Mouse (Mus musculus): ENCODE measurements around the gene Hoxc12. TPM values are rescaled to one million over a fixed set of nuclear protein-coding genes. Genes with fewer than 3 reads are reported as not detected.

Hoxc12 gene
- polyA plus RNA-seq, 1 experiment from 2014 or later, result not detected

- H3K9me3 ChIP-seq (ENCODE audit: control insufficient read depth, low read length), result no peaks in the 10 kb centered on the region
- ATAC-seq (ENCODE audit: low read depth), result no peak
Observed at GRCm38 (mm10) chr15:102977423-102977974, 40.9 kb downstream of the Hoxc12 start.

GRCm38 (mm10) chr15:102978615-102979515 is 42.3 kb downstream of the Hoxc12 start:
- Histone ChIP-seq H3K4me1 (replicated peaks; ENCODE audit: control insufficient read depth, insufficient read depth, low read length) (no peaks in the 10 kb centered on the region; the same call in 1 of the 2 replicates), H3K9ac (ENCODE audit: low read length) (no peak overlapping the region), H3K9me3 (ENCODE audit: control insufficient read depth, low read length) (no peaks in the 10 kb centered on the region), H3K27me3 (ENCODE audit: control insufficient read depth, insufficient read depth, low read depth, low read length) (peaks cover 96% of the 10 kb centered on the region), H3K36me3 (ENCODE audit: control insufficient read depth, insufficient read depth, low read length) (no peaks in the 10 kb centered on the region), H3K4me3 (ENCODE audit: low read length) (no peak overlapping the region), H3K27ac (ENCODE audit: low read length) (no peak overlapping the region), H3K4me2 (ENCODE audit: low read depth, low read length) (no peak overlapping the region)
- WGBS, result 3% methylated on average over 13 of the region's 13 CpGs
- ATAC-seq (ENCODE audit: low read depth), result no peak

More at GRCm38 (mm10) chr15:102977423-102977974, 40.9 kb downstream of the Hoxc12 start:
- Histone ChIP-seq H3K4me2 (ENCODE audit: low read depth, low read length) (0 out of 2 replicates have a peak overlapping the region, but pooled peaks have one; percentile 7), H3K27ac (ENCODE audit: low read length) (no peak overlapping the region), H3K36me3 (ENCODE audit: control insufficient read depth, insufficient read depth, low read length) (no peaks in the 10 kb centered on the region), H3K27me3 (ENCODE audit: control insufficient read depth, insufficient read depth, low read depth, low read length) (peaks cover 97% of the 10 kb centered on the region), H3K4me3 (ENCODE audit: low read length) (no peak overlapping the region; the same call in 1 of the 2 replicates), H3K9ac (ENCODE audit: low read length) (no peak overlapping the region), H3K4me1 (replicated peaks; ENCODE audit: control insufficient read depth, insufficient read depth, low read length) (no peaks in the 10 kb centered on the region; the same call in 1 of the 2 replicates)
- 4% methylated on average over 15 of the region's 16 CpGs for WGBS

- no peak overlapping the region for H3K9ac ChIP-seq (ENCODE audit: low read length)
- no peaks in the 10 kb centered on the region for H3K36me3 ChIP-seq (ENCODE audit: control insufficient read depth, insufficient read depth, low read length)
- no peak for ATAC-seq (ENCODE audit: low read depth)
- peaks cover 96% of the 10 kb centered on the region for H3K27me3 ChIP-seq (ENCODE audit: control insufficient read depth, insufficient read depth, low read depth, low read length)
- WGBS, result 0% methylated on average over 1 of the region's 1 CpGs
- no peaks in the 10 kb centered on the region; the same call in 1 of the 2 replicates for H3K4me1 ChIP-seq (replicated peaks; ENCODE audit: control insufficient read depth, insufficient read depth, low read length)
- no peaks in the 10 kb centered on the region for H3K9me3 ChIP-seq (ENCODE audit: control insufficient read depth, low read length)
- no peak overlapping the region for H3K4me3 ChIP-seq (ENCODE audit: low read length)
- H3K27ac ChIP-seq (ENCODE audit: low read length), result no peak overlapping the region
- no peak overlapping the region for H3K4me2 ChIP-seq (ENCODE audit: low read depth, low read length)
Observed at GRCm38 (mm10) chr15:102979936-102980335, 43.4 kb downstream of the Hoxc12 start.

GRCm38 (mm10) chr15:102980352-102980751 is 43.8 kb downstream of the Hoxc12 start:
- no peak overlapping the region for H3K4me3 ChIP-seq (ENCODE audit: low read length)
- no peak overlapping the region for H3K9ac ChIP-seq (ENCODE audit: low read length)
- H3K4me2 ChIP-seq (ENCODE audit: low read depth, low read length), result no peak overlapping the region
- no peaks in the 10 kb centered on the region for H3K9me3 ChIP-seq (ENCODE audit: control insufficient read depth, low read length)
- H3K27ac ChIP-seq (ENCODE audit: low read length), result no peak overlapping the region
- peaks cover 96% of the 10 kb centered on the region for H3K27me3 ChIP-seq (ENCODE audit: control insufficient read depth, insufficient read depth, low read depth, low read length)
- ATAC-seq (ENCODE audit: low read depth), result no peak
- no peaks in the 10 kb centered on the region for H3K36me3 ChIP-seq (ENCODE audit: control insufficient read depth, insufficient read depth, low read length)
- H3K4me1 ChIP-seq (replicated peaks; ENCODE audit: control insufficient read depth, insufficient read depth, low read length), result no peaks in the 10 kb centered on the region; the same call in 1 of the 2 replicates
- 3% methylated on average over 11 of the region's 11 CpGs for WGBS

GRCm38 (mm10) chr15:102980912-102981311 is 44.4 kb downstream of the Hoxc12 start:
- Histone ChIP-seq H3K36me3 (ENCODE audit: control insufficient read depth, insufficient read depth, low read length) (no peaks in the 10 kb centered on the region), H3K4me3 (ENCODE audit: low read length) (no peak overlapping the region), H3K27ac (ENCODE audit: low read length) (no peak overlapping the region), H3K9me3 (ENCODE audit: control insufficient read depth, low read length) (no peaks in the 10 kb centered on the region), H3K4me1 (replicated peaks; ENCODE audit: control insufficient read depth, insufficient read depth, low read length) (no peaks in the 10 kb centered on the region; the same call in 1 of the 2 replicates), H3K27me3 (ENCODE audit: control insufficient read depth, insufficient read depth, low read depth, low read length) (peaks cover 96% of the 10 kb centered on the region), H3K4me2 (ENCODE audit: low read depth, low read length) (no peak overlapping the region), H3K9ac (ENCODE audit: low read length) (no peak overlapping the region)
- no peak for ATAC-seq (ENCODE audit: low read depth)
- 1% methylated on average over 14 of the region's 14 CpGs for WGBS

- Histone ChIP-seq H3K27me3 (ENCODE audit: control insufficient read depth, insufficient read depth, low read depth, low read length) (peaks cover 96% of the 10 kb centered on the region), H3K9me3 (ENCODE audit: control insufficient read depth, low read length) (no peaks in the 10 kb centered on the region), H3K36me3 (ENCODE audit: control insufficient read depth, insufficient read depth, low read length) (no peaks in the 10 kb centered on the region), H3K27ac (ENCODE audit: low read length) (no peak overlapping the region), H3K9ac (ENCODE audit: low read length) (no peak overlapping the region), H3K4me2 (ENCODE audit: low read depth, low read length) (peak overlapping the region; percentile 34), H3K4me3 (ENCODE audit: low read length) (peak overlapping the region; percentile 22), H3K4me1 (replicated peaks; ENCODE audit: control insufficient read depth, insufficient read depth, low read length) (no peaks in the 10 kb centered on the region; the same call in 1 of the 2 replicates)
- no peak for ATAC-seq (ENCODE audit: low read depth)
- under 1% methylated on average over 81 of the region's 88 CpGs for WGBS
Observed at GRCm38 (mm10) chr15:102981379-102982288, 45.1 kb downstream of the Hoxc12 start.

- H3K36me3 ChIP-seq (ENCODE audit: control insufficient read depth, insufficient read depth, low read length), result no peaks in the 10 kb centered on the region
- peaks cover 95% of the 10 kb centered on the region for H3K27me3 ChIP-seq (ENCODE audit: control insufficient read depth, insufficient read depth, low read depth, low read length)
- no peaks in the 10 kb centered on the region for H3K9me3 ChIP-seq (ENCODE audit: control insufficient read depth, low read length)
- no peak for ATAC-seq (ENCODE audit: low read depth)
- no peaks in the 10 kb centered on the region for H3K4me1 ChIP-seq (replicated peaks; ENCODE audit: control insufficient read depth, insufficient read depth, low read length)
- no peak overlapping the region for H3K4me2 ChIP-seq (ENCODE audit: low read depth, low read length)
- no peak overlapping the region for H3K9ac ChIP-seq (ENCODE audit: low read length)
- H3K27ac ChIP-seq (ENCODE audit: low read length), result no peak overlapping the region
- H3K4me3 ChIP-seq (ENCODE audit: low read length), result no peak overlapping the region
- 3% methylated on average over 12 of the region's 12 CpGs for WGBS
Observed at GRCm38 (mm10) chr15:102983716-102984115, 47.2 kb downstream of the Hoxc12 start.

- Histone ChIP-seq H3K27me3 (ENCODE audit: control insufficient read depth, insufficient read depth, low read depth, low read length) (peaks cover 95% of the 10 kb centered on the region), H3K36me3 (ENCODE audit: control insufficient read depth, insufficient read depth, low read length) (no peaks in the 10 kb centered on the region), H3K9ac (ENCODE audit: low read length) (no peak overlapping the region), H3K4me3 (ENCODE audit: low read length) (no peak overlapping the region), H3K9me3 (ENCODE audit: control insufficient read depth, low read length) (no peaks in the 10 kb centered on the region), H3K27ac (ENCODE audit: low read length) (no peak overlapping the region), H3K4me2 (ENCODE audit: low read depth, low read length) (no peak overlapping the region), H3K4me1 (replicated peaks; ENCODE audit: control insufficient read depth, insufficient read depth, low read length) (no peaks in the 10 kb centered on the region)
- 5% methylated on average over 10 of the region's 10 CpGs for WGBS
- ATAC-seq (ENCODE audit: low read depth), result no peak
Observed at GRCm38 (mm10) chr15:102984521-102984920, 48.0 kb downstream of the Hoxc12 start.
